Mouse (Mus musculus) intestine, postnatal 0 days (tissue): ENCODE results near the gene Casc3. TPM values are rescaled to one million over a fixed set of nuclear protein-coding genes. Genes with fewer than 3 reads are reported as not detected.
A peak's percentile ranks its signal among the peaks of the same experiment; 100 is the strongest.

Experiments
- ATAC-seq: fragments of 200-750 bp; cut with Nextera tagmentation; 2 replicates; pipeline ENCODE4 v1.8.0; 2017; ENCODE audit warnings: mild to moderate bottlenecking, moderate TSS enrichment, moderate library complexity
- H3K27ac ChIP-seq: fragments of 300-500 bp; sonication (generic); 2 replicates; pipeline ENCODE4 v1.5.1; 2014; ENCODE audit warnings: mild to moderate bottlenecking, low read depth, low read length, moderate library complexity
- H3K27me3 ChIP-seq: fragments of 300-500 bp; sonication (generic); replicated peaks from 2 replicates; pipeline ENCODE4 v1.6.1; 2014; ENCODE audit warnings: low read length, mixed read lengths; ENCODE audit not compliant: control insufficient read depth, insufficient read depth
- H3K36me3 ChIP-seq: fragments of 300-500 bp; sonication (generic); 2 replicates; pipeline ENCODE4 v1.6.1; 2014; ENCODE audit warnings: mild to moderate bottlenecking, moderate library complexity; ENCODE audit not compliant: control insufficient read depth, insufficient read depth
- H3K4me1 ChIP-seq: fragments of 300-500 bp; sonication (generic); replicated peaks from 2 replicates; pipeline ENCODE4 v1.6.1; 2014; ENCODE audit warnings: antibody characterized with exemption, low read length, mixed read lengths; ENCODE audit not compliant: control insufficient read depth, insufficient read depth
- H3K4me2 ChIP-seq: fragments of 300-500 bp; sonication (generic); replicated peaks from 2 replicates; pipeline ENCODE4 v1.6.1; 2014; ENCODE audit warnings: low read depth, mild to moderate bottlenecking, moderate library complexity
- H3K4me3 ChIP-seq: fragments of 300-500 bp; sonication (generic); 2 replicates; pipeline ENCODE4 v1.5.1; 2014; ENCODE audit warnings: low read depth, low read length
- H3K9ac ChIP-seq: fragments of 300-500 bp; sonication (generic); 2 replicates; pipeline ENCODE4 v1.6.1; 2014; ENCODE audit warnings: mild to moderate bottlenecking, low read depth, low read length
- H3K9me3 ChIP-seq: fragments of 300-500 bp; sonication (generic); 2 replicates; pipeline ENCODE4 v1.6.1; 2016; ENCODE audit warnings: mixed run types; ENCODE audit not compliant: control insufficient read depth
- CTCF ChIP-seq: sonication (generic); IDR thresholded peaks from 2 replicates; pipeline ENCODE4 v1.5.1; 2016; ENCODE audit warnings: low read depth, mild to moderate bottlenecking, control low read depth, antibody characterized with exemption, moderate library complexity
- WGBS: fragments of 180-500 bp; shearing (Covaris S2); extraction: QIAGEN DNeasy Blood & Tissue Kit; methylation state at CpG from one replicate; pipeline ENCODE4 v1.1.7; 2014; 5-methylcytosine and 5-hydroxymethylcytosine counted together
- polyA plus RNA-seq: library from polyadenylated mRNA; unstranded; fragments of >200 nt; fragmentation: Nextera tagmentation; extraction: Ambion mirVana; gene quantifications from 2 replicates; pipeline ENCODE4 v1.2.1, GENCODE M21; 2015

The Casc3 gene
- polyA plus RNA-seq, 1 experiment from 2014 or later: 10.8 TPM

DNA sequence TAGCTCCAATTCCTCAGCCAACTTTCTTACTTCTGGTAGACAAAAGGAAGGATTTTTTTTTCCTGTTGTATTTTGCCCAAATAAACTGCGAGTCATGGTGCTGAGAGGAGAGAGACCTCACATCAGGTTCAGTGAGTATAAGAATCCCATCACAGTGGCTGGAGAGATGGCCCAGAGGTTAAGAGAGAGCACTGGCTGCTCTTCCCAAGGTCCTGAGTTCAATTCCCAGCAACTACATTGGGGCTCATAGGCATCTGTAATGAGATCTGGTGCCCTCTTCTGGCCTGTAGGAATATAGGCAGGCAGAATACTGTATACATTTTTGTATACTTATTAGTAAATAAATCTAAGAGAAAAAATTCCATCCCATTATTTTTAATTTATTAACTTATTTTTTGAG is 17.0 kb upstream of the Casc3 start:
- H3K9ac ChIP-seq: no peak overlapping the region
- ATAC-seq: no peak

DNA sequence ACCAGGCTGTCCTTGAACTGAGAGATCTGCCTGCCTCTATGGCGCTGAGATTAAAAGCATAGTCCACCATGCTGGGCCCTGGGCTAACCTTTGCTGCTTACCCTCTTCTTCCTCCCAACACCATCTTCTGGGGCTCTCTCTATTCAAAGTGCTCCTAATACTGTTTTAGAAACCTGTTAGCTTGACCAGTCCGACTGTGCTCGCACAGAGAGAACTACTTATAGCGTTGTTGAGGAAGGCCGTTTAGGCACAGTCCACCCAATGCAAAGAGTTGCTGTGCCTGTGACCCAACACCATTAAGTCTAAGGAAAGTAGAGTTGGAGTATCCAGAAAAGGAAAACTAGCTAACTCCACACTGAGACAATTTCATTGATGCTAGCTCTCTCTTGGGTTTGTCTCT is 16.6 kb upstream of the Casc3 start:
- ATAC-seq: no peak
- Histone ChIP-seq H3K27ac (peak overlapping the region; percentile 17; the same call in 1 of the 2 replicates), H3K27me3 (no peaks in the 10 kb centered on the region), H3K9me3 (no peaks in the 10 kb centered on the region), H3K4me1 (peaks cover 12% of the 10 kb centered on the region), H3K4me2 (peak overlapping the region; percentile 81; the same call in 1 of the 2 replicates), H3K36me3 (no peaks in the 10 kb centered on the region), H3K4me3 (no peak overlapping the region), H3K9ac (no peak overlapping the region)
- TF ChIP-seq CTCF: no peak
- 90% methylated on average over 5 of the region's 5 CpGs for WGBS

More for the DNA sequence above, 17.0 kb upstream of the Casc3 start:
- Histone ChIP-seq H3K9me3 (no peaks in the 10 kb centered on the region), H3K36me3 (no peaks in the 10 kb centered on the region), H3K4me3 (no peak overlapping the region), H3K27me3 (no peaks in the 10 kb centered on the region), H3K4me1 (peaks cover 14% of the 10 kb centered on the region), H3K27ac (no peak overlapping the region), H3K4me2 (no peak overlapping the region)
- 92% methylated on average over 1 of the region's 1 CpGs for WGBS
- TF ChIP-seq CTCF: peak; percentile 72

DNA sequence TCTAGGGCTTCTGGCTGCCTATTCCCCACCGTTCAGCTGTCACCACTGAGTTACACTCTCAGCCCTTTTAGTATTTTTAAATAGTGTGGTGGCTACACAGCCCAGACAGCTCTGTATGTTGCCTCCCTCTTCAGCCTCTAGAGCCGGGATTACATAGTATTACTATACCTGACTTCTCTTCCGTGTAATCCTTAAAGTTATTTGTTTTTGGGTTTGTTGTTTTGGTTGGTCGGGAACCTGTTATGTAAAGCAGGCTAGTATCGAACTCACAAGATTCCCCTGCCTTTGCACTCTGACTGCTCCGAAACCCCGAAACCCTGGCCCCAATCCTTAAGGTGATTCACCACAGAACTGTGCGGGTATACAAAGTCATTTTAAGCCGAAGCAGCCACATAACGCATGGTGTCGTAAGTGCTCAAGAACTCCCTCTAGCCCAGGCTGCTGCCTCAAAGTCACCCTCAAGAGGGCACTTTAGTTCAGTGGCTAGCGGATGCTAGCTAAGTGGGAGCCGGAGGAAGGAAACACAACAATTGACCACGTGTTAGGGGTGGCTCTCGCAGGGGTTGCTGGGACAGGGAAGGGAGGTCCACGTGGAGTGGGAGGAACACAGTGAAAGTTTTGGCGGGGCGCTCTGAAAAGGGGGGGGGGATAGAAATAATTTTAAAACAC is 16.0 kb upstream of the Casc3 start:
- H3K27ac ChIP-seq: peak overlapping the region; percentile 17; the same call in 1 of the 2 replicates
- peaks cover 9% of the 10 kb centered on the region for H3K4me1 ChIP-seq
- H3K9me3 ChIP-seq: no peaks in the 10 kb centered on the region
- H3K4me2 ChIP-seq: peak overlapping the region; percentile 81
- peak; percentile 90 for TF ChIP-seq CTCF
- no peaks in the 10 kb centered on the region for H3K27me3 ChIP-seq
- H3K36me3 ChIP-seq: no peaks in the 10 kb centered on the region
- ATAC-seq: peak; percentile 75
- H3K4me3 ChIP-seq: peak overlapping the region; percentile 51
- WGBS: 7% methylated on average over 18 of the region's 18 CpGs
- no peak overlapping the region for H3K9ac ChIP-seq

DNA sequence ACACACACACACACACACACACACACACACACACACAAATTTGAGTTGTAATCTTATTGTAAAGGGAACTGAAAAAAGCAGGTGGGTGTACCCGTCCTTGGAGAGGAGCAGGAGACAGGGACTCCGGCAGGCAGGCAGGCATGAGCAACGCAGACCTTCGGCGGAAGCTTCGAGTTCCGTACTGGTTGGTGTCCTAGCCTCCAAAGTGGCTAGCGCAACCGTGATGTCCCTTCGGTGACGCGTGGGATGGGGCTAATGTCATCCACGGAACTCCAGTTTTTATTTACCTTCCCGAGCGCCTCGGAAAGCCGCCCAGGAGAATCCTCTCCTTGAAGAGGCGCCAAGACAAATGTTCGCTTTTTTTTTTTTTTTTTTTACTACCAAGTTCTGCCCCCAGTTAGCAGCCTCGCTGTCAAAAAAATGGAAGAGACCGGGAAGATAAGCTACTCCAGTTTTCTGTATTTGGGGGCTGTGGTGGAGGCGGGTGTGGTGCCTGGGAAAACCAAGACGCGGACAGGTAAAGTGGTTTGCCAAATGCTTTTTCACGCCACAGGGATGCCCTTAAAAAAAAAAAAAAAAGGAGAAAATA is 15.4 kb upstream of the Casc3 start:
- peak overlapping the region; percentile 42 for H3K9ac ChIP-seq
- H3K4me2 ChIP-seq: peak overlapping the region; percentile 81
- H3K4me1 ChIP-seq: 0 out of 2 replicates have a peak, but pooled peaks cover 4% of the 10 kb centered on the region
- WGBS: 1% methylated on average over 25 of the region's 25 CpGs
- peak; percentile 28 for ATAC-seq
- TF ChIP-seq CTCF: no peak
- no peaks in the 10 kb centered on the region for H3K27me3 ChIP-seq
- H3K36me3 ChIP-seq: no peaks in the 10 kb centered on the region
- no peaks in the 10 kb centered on the region for H3K9me3 ChIP-seq
- H3K27ac ChIP-seq: peak overlapping the region; percentile 70
- H3K4me3 ChIP-seq: peak overlapping the region; percentile 51

DNA sequence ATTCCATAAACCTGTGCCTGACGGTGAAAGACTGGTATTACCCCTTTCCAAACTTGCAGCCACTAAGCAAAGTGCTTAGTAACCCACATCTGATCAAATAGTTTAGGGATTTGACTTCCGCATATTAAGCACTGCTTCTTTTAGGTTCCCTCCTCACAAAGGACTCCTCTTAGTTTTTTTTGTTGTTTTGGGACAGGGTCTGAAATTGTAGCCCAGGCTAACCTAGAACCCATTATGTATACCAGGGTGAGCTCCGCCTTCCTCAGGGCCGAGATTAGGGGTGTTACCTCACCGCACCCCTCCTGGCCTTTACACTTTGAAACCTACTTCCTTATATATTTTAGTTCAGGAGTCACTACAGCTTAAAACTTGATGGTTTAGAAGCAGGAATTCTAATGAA is 14.9 kb upstream of the Casc3 start:
- no peak overlapping the region for H3K9ac ChIP-seq
- no peaks in the 10 kb centered on the region for H3K9me3 ChIP-seq
- no peak for ATAC-seq
- H3K4me1 ChIP-seq: 0 out of 2 replicates have a peak, but pooled peaks cover 4% of the 10 kb centered on the region
- H3K36me3 ChIP-seq: no peaks in the 10 kb centered on the region
- H3K27ac ChIP-seq: no peak overlapping the region
- peak overlapping the region; percentile 81 for H3K4me2 ChIP-seq
- no peak for TF ChIP-seq CTCF
- no peaks in the 10 kb centered on the region for H3K27me3 ChIP-seq
- 26% methylated on average over 5 of the region's 5 CpGs for WGBS
- peak overlapping the region; percentile 51 for H3K4me3 ChIP-seq

DNA sequence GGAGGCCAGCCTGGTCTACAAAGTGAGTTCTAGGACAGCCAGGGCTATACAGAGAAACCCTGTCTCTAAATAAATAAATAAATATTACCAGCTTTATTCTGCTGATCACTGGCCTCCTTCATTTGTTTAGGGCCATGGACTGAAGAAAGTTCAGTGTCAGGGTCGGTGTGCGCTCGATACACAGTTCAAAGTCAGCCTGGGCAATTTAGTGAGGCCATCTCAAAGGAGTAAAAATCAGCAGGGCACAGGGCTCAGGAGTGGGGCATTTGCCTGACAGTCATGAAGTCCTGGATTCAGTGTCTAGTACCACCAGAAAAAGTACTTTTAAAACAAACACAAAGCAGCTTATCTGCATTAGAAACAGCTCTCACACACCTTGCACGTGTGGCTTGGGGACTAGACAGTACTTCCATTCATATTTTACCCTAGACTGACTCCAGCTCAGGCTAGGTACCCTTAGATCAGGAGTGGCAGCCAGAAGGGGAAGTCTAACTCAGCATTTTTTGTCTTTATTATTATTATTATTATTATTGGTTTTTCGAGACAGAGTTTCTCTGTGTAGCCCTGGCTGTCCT is 14.0 kb upstream of the Casc3 start:
- no peak overlapping the region for H3K27ac ChIP-seq
- 53% methylated on average over 5 of the region's 5 CpGs for WGBS
- no peak for ATAC-seq

More for the DNA sequence above, 14.0 kb upstream of the Casc3 start:
- Histone ChIP-seq H3K36me3 (no peaks in the 10 kb centered on the region), H3K4me3 (no peak overlapping the region), H3K9me3 (no peaks in the 10 kb centered on the region), H3K9ac (no peak overlapping the region), H3K27me3 (no peaks in the 10 kb centered on the region), H3K4me1 (0 out of 2 replicates have a peak, but pooled peaks cover 4% of the 10 kb centered on the region), H3K4me2 (no peak overlapping the region)
- no peak for TF ChIP-seq CTCF
